Mouse (Mus musculus) kidney, embryonic 15.5 days (tissue): ENCODE measurements around the gene Ceacam14. TPM values are rescaled to one million over a fixed set of nuclear protein-coding genes. Genes with fewer than 3 reads are reported as not detected.

ENCODE experiments used
- ATAC-seq: fragments of 200-750 bp; cut with Nextera tagmentation; replicated peaks from 2 replicates; pipeline ENCODE4 v1.8.0; 2017; ENCODE audit warnings: moderate TSS enrichment; ENCODE audit not compliant: low FRiP score
- H3K27ac ChIP-seq: fragments of 300-500 bp; sonication (generic); 2 replicates; pipeline ENCODE4 v1.5.1; 2015; ENCODE audit warnings: mild to moderate bottlenecking, inconsistent platforms
- H3K27me3 ChIP-seq: fragments of 300-500 bp; sonication (generic); 2 replicates; pipeline ENCODE4 v1.6.1; 2015; ENCODE audit warnings: inconsistent platforms
- H3K36me3 ChIP-seq: fragments of 300-500 bp; sonication (generic); 2 replicates; pipeline ENCODE4 v1.6.1; 2015; ENCODE audit warnings: inconsistent platforms
- H3K4me1 ChIP-seq: fragments of 300-500 bp; sonication (generic); 2 replicates; pipeline ENCODE4 v1.6.1; 2015; ENCODE audit warnings: inconsistent platforms
- H3K4me2 ChIP-seq: fragments of 300-500 bp; sonication (generic); 2 replicates; pipeline ENCODE4 v1.6.1; 2015; ENCODE audit warnings: moderate library complexity, mild to moderate bottlenecking, inconsistent platforms
- H3K4me3 ChIP-seq: fragments of 300-500 bp; sonication (generic); replicated peaks from 2 replicates; pipeline ENCODE4 v1.5.1; 2015; ENCODE audit warnings: mild to moderate bottlenecking, inconsistent platforms
- H3K9ac ChIP-seq: fragments of 300-500 bp; sonication (generic); 2 replicates; pipeline ENCODE4 v1.6.1; 2015; ENCODE audit warnings: mild to moderate bottlenecking, inconsistent platforms
- H3K9me3 ChIP-seq: fragments of 300-500 bp; sonication (generic); replicated peaks from 2 replicates; pipeline ENCODE4 v1.6.1; 2016; ENCODE audit warnings: inconsistent platforms
- WGBS: fragments of 180-500 bp; shearing (Covaris S2); methylation state at CpG from one replicate; pipeline ENCODE4 v1.1.7; 2015; ENCODE audit warnings: mixed read lengths; 5-methylcytosine and 5-hydroxymethylcytosine counted together
- polyA plus RNA-seq: library from polyadenylated mRNA; unstranded; fragments of >200 nt; fragmentation: Nextera tagmentation; extraction: Ambion mirVana; gene quantifications from 2 replicates; pipeline ENCODE4 v1.2.1, GENCODE M21; 2015

Ceacam14 gene
- polyA plus RNA-seq = not detected in 2 replicates

- peaks cover 36% of the 10 kb centered on the region for H3K9me3 ChIP-seq
Measured at GRCm38 (mm10) chr7:17812333-17812732, at the start of gene Ceacam14. TSS of gene Ceacam14 (plus strand) at chr7:17812633.

More at GRCm38 (mm10) chr7:17812333-17812732, at the start of gene Ceacam14:
- H3K4me1 ChIP-seq = no peaks in the 10 kb centered on the region
- no peak within 1 kb of the TSS for H3K27ac ChIP-seq
- H3K27me3 ChIP-seq = no peaks in the 10 kb centered on the region
- 69% methylated on average over 4 of the region's 4 CpGs for WGBS
- H3K4me2 ChIP-seq = no peak within 1 kb of the TSS
- ATAC-seq = no peak
- no peak within 1 kb of the TSS for H3K4me3 ChIP-seq
- H3K36me3 ChIP-seq = no peaks in the 10 kb centered on the region
- H3K9ac ChIP-seq = no peak within 1 kb of the TSS

Other genes with a start within 250 kb of the Ceacam14 start
- not detected in 2 replicates for gene Ceacam5, start 99.4 kb upstream of the Ceacam14 start, polyA plus RNA-seq
- not detected in 2 replicates for gene Gm5155, start 59.1 kb downstream of the Ceacam14 start, polyA plus RNA-seq
- gene Ceacam11, start 159.5 kb downstream of the Ceacam14 start, polyA plus RNA-seq = not detected in 2 replicates
- gene Ceacam13, start 197.3 kb downstream of the Ceacam14 start, polyA plus RNA-seq = not detected in 2 replicates